Mouse (Mus musculus) CH12.LX (cell line): ENCODE measurements around the gene Cenpe. TPM values are rescaled to one million over a fixed set of nuclear protein-coding genes. Genes with fewer than 3 reads are reported as not detected.

Experiments
- DNase-seq: peaks from one replicate; pipeline ENCODE4 v3.0.0-alpha.2; 2013; ENCODE audit errors: extremely low read depth
- H3K27ac ChIP-seq: 2 replicates; pipeline ENCODE4 v1.5.1; 2012; ENCODE audit warnings: low read depth, mild to moderate bottlenecking, control low read depth, moderate library complexity; ENCODE audit not compliant: insufficient read depth
- H3K27me3 ChIP-seq: replicated peaks from 2 replicates; pipeline ENCODE3; 2012; ENCODE audit warnings: inconsistent platforms
- H3K36me3 ChIP-seq, 2 experiments: replicated peaks in 1 of 2; 2 replicates each; pipeline versions ENCODE3 to v1.6.1; 2012; ENCODE audit warnings: inconsistent platforms in 1 of 2, low read length in 1 of 2, mild to moderate bottlenecking in 1 of 2, mixed read lengths in 1 of 2, moderate library complexity in 1 of 2; ENCODE audit not compliant: control insufficient read depth in 1 of 2, insufficient read depth in 1 of 2
- H3K4me1 ChIP-seq, 2 experiments: 2 replicates each; pipeline ENCODE4 v1.6.1; 2012; ENCODE audit warnings: inconsistent platforms in 1 of 2, moderate library complexity in 1 of 2; ENCODE audit not compliant: insufficient read depth in 2 of 2, control insufficient read depth in 1 of 2
- H3K4me2 ChIP-seq: 2 replicates; pipeline ENCODE4 v1.6.1; 2012; ENCODE audit warnings: low read depth, mild to moderate bottlenecking, control low read depth; ENCODE audit not compliant: poor library complexity, insufficient read depth, severe bottlenecking
- H3K4me3 ChIP-seq, 3 experiments: fragments of 150-350 bp in 1 of 3; sonication (generic) in 1 of 3; replicated peaks in 1 of 3; 2 replicates each; pipeline versions ENCODE3 to v1.5.1; 2011 to 2012; ENCODE audit warnings: low read depth in 2 of 3, low read length in 2 of 3, mild to moderate bottlenecking in 2 of 3, moderate library complexity in 2 of 3, control low read depth in 1 of 3, improper control_type of control experiment in 1 of 3, inconsistent platforms in 1 of 3, mixed read lengths in 1 of 3; ENCODE audit not compliant: poor library complexity in 1 of 3
- H3K79me2 ChIP-seq: replicated peaks from 2 replicates; pipeline ENCODE4 v1.6.1; 2012; ENCODE audit warnings: mild to moderate bottlenecking, moderate library complexity; ENCODE audit not compliant: control insufficient read depth, poor library complexity, insufficient read depth, severe bottlenecking; ENCODE audit errors: extremely low read depth
- H3K9ac ChIP-seq: 2 replicates; pipeline ENCODE4 v1.6.1; 2012; ENCODE audit warnings: low read depth, mild to moderate bottlenecking, control low read depth, moderate library complexity; ENCODE audit not compliant: insufficient read depth
- H3K9me3 ChIP-seq: replicated peaks from 2 replicates; pipeline ENCODE3; 2012; ENCODE audit warnings: low read length, inconsistent platforms, mixed read lengths
- BHLHE40 ChIP-seq: IDR thresholded peaks from 2 replicates; pipeline ENCODE4 v1.6.1; 2011; ENCODE audit warnings: mild to moderate bottlenecking, low read depth, low read length, improper control_type of control experiment
- E2F4 ChIP-seq: IDR thresholded peaks from 2 replicates; pipeline ENCODE4 v1.6.1; 2011; ENCODE audit warnings: low read depth, low read length, improper control_type of control experiment; ENCODE audit not compliant: insufficient replicate concordance
- ELF1 ChIP-seq: IDR thresholded peaks from 2 replicates; pipeline ENCODE4 v1.6.1; 2014; ENCODE audit warnings: low read depth, mild to moderate bottlenecking, inconsistent platforms, low read length, improper control_type of control experiment
- EP300 ChIP-seq: IDR thresholded peaks from 2 replicates; pipeline ENCODE4 v1.6.1; 2011; ENCODE audit warnings: low read length, improper control_type of control experiment
- ETS1 ChIP-seq: conservative IDR thresholded peaks from 2 replicates; pipeline ENCODE4 v1.6.1; 2012; ENCODE audit warnings: low read depth, mild to moderate bottlenecking, inconsistent platforms, low read length, improper control_type of control experiment, moderate library complexity
- HCFC1 ChIP-seq: IDR thresholded peaks from 2 replicates; pipeline ENCODE4 v1.6.1; 2012; ENCODE audit warnings: low read depth, mild to moderate bottlenecking, inconsistent platforms, low read length, improper control_type of control experiment
- MAFK ChIP-seq: IDR thresholded peaks from 2 replicates; pipeline ENCODE4 v1.6.1; 2011; ENCODE audit warnings: low read length, improper control_type of control experiment; ENCODE audit not compliant: insufficient replicate concordance
- MEF2A ChIP-seq: IDR thresholded peaks from 2 replicates; pipeline ENCODE4 v1.6.1; 2014; ENCODE audit warnings: low read depth, mild to moderate bottlenecking, inconsistent platforms, low read length, improper control_type of control experiment, borderline replicate concordance
- MYC ChIP-seq: IDR thresholded peaks from 2 replicates; pipeline ENCODE4 v1.6.1; 2011; ENCODE audit warnings: low read depth, mild to moderate bottlenecking, improper control_type of control experiment, low read length
- NELFE ChIP-seq: IDR thresholded peaks from 2 replicates; pipeline ENCODE4 v1.6.1; 2011; ENCODE audit warnings: low read depth, low read length, improper control_type of control experiment
- POLR2A ChIP-seq: IDR thresholded peaks from 2 replicates; pipeline ENCODE4 v1.6.1; 2011; ENCODE audit warnings: low read depth, mild to moderate bottlenecking, improper control_type of control experiment, low read length
- RCOR1 ChIP-seq: conservative IDR thresholded peaks from 2 replicates; pipeline ENCODE4 v1.6.1; 2012; ENCODE audit warnings: low read depth, mild to moderate bottlenecking, inconsistent platforms, low read length, improper control_type of control experiment
- SIN3A ChIP-seq: IDR thresholded peaks from 2 replicates; pipeline ENCODE4 v1.6.1; 2012; ENCODE audit warnings: low read length, improper control_type of control experiment, inconsistent platforms
- SMC3 ChIP-seq: IDR thresholded peaks from 2 replicates; pipeline ENCODE4 v1.6.1; 2011; ENCODE audit warnings: low read depth, low read length, improper control_type of control experiment
- TBP ChIP-seq: conservative IDR thresholded peaks from 2 replicates; pipeline ENCODE4 v1.6.1; 2011; ENCODE audit warnings: low read depth, low read length, improper control_type of control experiment
- TCF12 ChIP-seq: IDR thresholded peaks from 2 replicates; pipeline ENCODE4 v1.6.1; 2014; ENCODE audit warnings: low read depth, mild to moderate bottlenecking, inconsistent platforms, low read length, improper control_type of control experiment
- UBTF ChIP-seq: IDR thresholded peaks from 2 replicates; pipeline ENCODE4 v1.6.1; 2012; ENCODE audit warnings: low read depth, mild to moderate bottlenecking, inconsistent platforms, low read length, improper control_type of control experiment, moderate library complexity
- dilution Hi-C: fragments of 300-500 bp; cut with MboI; formaldehyde crosslinking; loops from 2 replicates; pipeline ENCODE4 v1.14.3; 2020; ENCODE audit warnings: low sequenced_read_pairs; ENCODE audit not compliant: extremely low pct_unique_long_range_greater_than_20kb, extremely low pct_ligation_motif_present
- in situ Hi-C: fragments of 300-500 bp; cut with MboI; formaldehyde crosslinking; loops from 3 replicates; pipeline ENCODE4 v1.14.3; 2019; ENCODE audit warnings: low sequenced_read_pairs, low pct_ligation_motif_present, low pct_unique_long_range_greater_than_20kb, mixed read lengths
- polyA plus RNA-seq: library from polyadenylated mRNA; unstranded; fragments of >175 nt; gene quantifications from 2 replicates; pipeline ENCODE4 v1.2.1, GENCODE M21; 2012; ENCODE audit warnings: low read depth; ENCODE audit not compliant: insufficient read length
- total RNA-seq, 2 experiments: library from RNA; depleted of rRNA; stranded (reverse); fragments of 300-350 nt in 1 of 2; fragments of >200 nt in 1 of 2; gene quantifications; 2 replicates each; pipeline ENCODE4 v1.2.3; 2012 to 2014

Gene Cenpe
- total and polyA plus RNA-seq, 3 experiments, result 47.0 to 81.1 (median 73.8) TPM

GRCm38 (mm10) chr3:135268616-135269015 is 56.3 kb downstream of the Cenpe start:
- Histone ChIP-seq H3K27me3 (no peaks in the 10 kb centered on the region), H3K9ac (no peak overlapping the region), H3K27ac (no peak overlapping the region), H3K4me1 (no peaks in the 10 kb centered on the region), H3K9me3 (no peaks in the 10 kb centered on the region), H3K79me2 (no peaks in the 10 kb centered on the region), H3K36me3 (peaks cover 71 to 95% of the 10 kb centered on the region in 2 experiments), H3K4me2 (no peak overlapping the region), H3K4me3 (no peak overlapping the region)
- no peak for TF ChIP-seq MEF2A
- TF ChIP-seq MYC, result no peak
- TF ChIP-seq E2F4, result no peak
- no peak for TF ChIP-seq ETS1
- TF ChIP-seq EP300, result no peak
- TF ChIP-seq ELF1, result no peak
- no peak for TF ChIP-seq NELFE
- TF ChIP-seq SMC3, result no peak
- no peak for TF ChIP-seq UBTF
- no peak for TF ChIP-seq TBP
- no peak for TF ChIP-seq BHLHE40
- dilution Hi-C loops, result no loop called here
- DNase-seq, result no peak
- in situ Hi-C loops, result no loop called here

GRCm38 (mm10) chr3:135269391-135269990 is 57.2 kb downstream of the Cenpe start:
- Histone ChIP-seq H3K79me2 (no peaks in the 10 kb centered on the region), H3K36me3 (peaks cover 67 to 92% of the 10 kb centered on the region in 2 experiments), H3K9me3 (no peaks in the 10 kb centered on the region), H3K4me1 (no peaks in the 10 kb centered on the region), H3K27me3 (no peaks in the 10 kb centered on the region), H3K4me3 (no peak overlapping the region), H3K9ac (no peak overlapping the region), H3K4me2 (no peak overlapping the region), H3K27ac (no peak overlapping the region)
- no peak for DNase-seq
- no peak for TF ChIP-seq E2F4
- TF ChIP-seq TCF12, result no peak
- TF ChIP-seq RCOR1, result no peak
- no peak for TF ChIP-seq HCFC1
- no peak for TF ChIP-seq SIN3A
- no peak for TF ChIP-seq POLR2A
- TF ChIP-seq MEF2A, result no peak
- TF ChIP-seq MAFK, result no peak
- in situ Hi-C loops (no loop called here), dilution Hi-C loops (no loop called here)
